Mouse (Mus musculus) Patski (cell line): ENCODE measurements at regions not wholly inside any gene's neighbourhood (a gene's known extent, or its start where the extent isn't known, plus 50 kb on each side); places are given as distances from the start of the nearest gene placed in this dataset.

Experiments
- ATAC-seq: fragments of 100-300 bp; one replicate; pipeline ENCODE4 v1.8.0; 2021
- CTCF ChIA-PET: fragments of 350-600 bp; sonication (Branson Sonifier 250); formaldehyde crosslinking; loops from one replicate; lab custom pipeline; 2022; ENCODE audit warnings: inconsistent platforms; lab: Charles Lee
- POLR2A ChIA-PET: fragments of 350-600 bp; sonication (Branson Sonifier 250); formaldehyde crosslinking; loops from one replicate; lab custom pipeline; 2022; ENCODE audit warnings: antibody characterized with exemption, inconsistent platforms; lab: Charles Lee
- DNase-seq: peaks from one replicate; pipeline ENCODE4 v3.0.0-alpha.2; 2011; ENCODE audit warnings: low read depth, low spot score
- H3K27me3 ChIP-seq: fragments of 371-371 bp; one replicate; pipeline ENCODE4 v1.5.1; 2021
- CTCF ChIP-seq: fragments of 100-300 bp; IDR thresholded peaks from one replicate; pipeline ENCODE4 v1.5.1; 2021
- in situ Hi-C: fragments of 300-500 bp; cut with MboI; formaldehyde crosslinking; loops from 3 replicates; pipeline ENCODE4 v1.11.1; 2018; ENCODE audit warnings: low pct_unique_long_range_greater_than_20kb, mixed read lengths

GRCm38 (mm10) chrX:63366321-63366720, 785.7 kb downstream of the Gm6760 start:
- in situ Hi-C loops = no loop called here

GRCm38 (mm10) chrX:63365666-63366065, 786.3 kb downstream of the Gm6760 start:
- TF ChIP-seq CTCF = no peak
- in situ Hi-C loops = no loop called here
- H3K27me3 ChIP-seq = no peaks in the 10 kb centered on the region
- ChIA-PET CTCF (no interaction called here), POLR2A (no interaction called here)
- DNase-seq = no peak
- no peak for ATAC-seq

More at GRCm38 (mm10) chrX:63366321-63366720, 785.7 kb downstream of the Gm6760 start:
- no peaks in the 10 kb centered on the region for H3K27me3 ChIP-seq
- no peak for TF ChIP-seq CTCF
- ATAC-seq (no peak), DNase-seq (no peak)
- ChIA-PET POLR2A (no interaction called here), CTCF (no interaction called here)

GRCm38 (mm10) chrX:63355035-63355434, 797.0 kb downstream of the Gm6760 start:
- CTCF ChIA-PET = interaction anchor here (1.3 kb wide), 1 partner anchor 13 kb away, joined by 3 read pairs; no protein-coding TSS in a partner anchor
- POLR2A ChIA-PET = no interaction called here
- no peak for TF ChIP-seq CTCF
- no peak for ATAC-seq
- in situ Hi-C loops = no loop called here
- no peak for DNase-seq
- H3K27me3 ChIP-seq = peaks cover 21% of the 10 kb centered on the region
